ENCODE assay signal across 10 mouse cellular contexts in the genomic region with DNA sequence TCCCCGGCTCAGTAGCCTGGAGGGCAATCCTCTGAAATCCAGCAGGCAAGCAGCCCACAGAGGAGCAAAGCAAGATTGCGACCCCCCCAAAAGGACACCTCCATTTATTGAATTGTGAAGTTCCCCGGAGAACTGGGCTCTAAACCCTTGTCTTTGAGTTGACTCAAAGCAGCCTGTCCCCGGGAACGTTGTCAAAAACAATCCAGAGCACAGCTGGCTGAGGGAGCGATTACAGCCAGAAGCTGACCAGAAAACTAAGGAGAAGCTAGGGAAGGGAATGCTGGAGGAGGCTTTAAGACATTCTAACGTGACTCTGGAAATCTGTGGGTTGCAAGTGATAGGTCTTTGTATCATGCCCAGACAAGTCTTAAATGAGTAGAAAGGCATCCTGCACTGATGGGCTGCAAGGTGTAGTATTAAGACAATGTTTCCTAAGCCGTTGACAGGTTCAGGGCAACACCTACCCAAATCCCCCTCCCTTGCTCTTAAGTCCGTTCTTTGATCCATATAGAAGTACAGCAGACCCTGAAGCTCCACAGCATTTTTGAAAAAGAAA. TPM values are rescaled to one million over a fixed set of nuclear protein-coding genes. Genes with fewer than 3 reads are reported as not detected.
DNase-seq lines count a peak whose midpoint lies in the region; ATAC-seq and TF ChIP-seq lines count a peak whose summit lies in the region.
"Had no signal": no experiment of that assay in that cellular context is flagged by ENCODE, and none has a peak within 500 bp of the region (broad histone marks: within the 10 kb centered on the region; RNA-seq: fewer than 3 reads in every experiment).

No protein-coding gene starts in this region.

- no peaks in the 10 kb centered on the region for H3K27me3 ChIP-seq in liver, adult 2 months (ENCODE audit: control insufficient read depth, insufficient read depth, low read length)
- H3K27me3 ChIP-seq in liver, embryonic 11.5 days (replicated peaks; ENCODE audit: control insufficient read depth, insufficient read depth, low read length), result no peaks in the 10 kb centered on the region
- no peaks in the 10 kb centered on the region for H3K27me3 ChIP-seq in embryonic facial prominence, embryonic 14.5 days (replicated peaks; ENCODE audit: control insufficient read depth, insufficient read depth, low read length)

- H3K9me3 ChIP-seq in liver, embryonic 11.5 days (ENCODE audit: control insufficient read depth, low read length), result no peaks in the 10 kb centered on the region
- no peaks in the 10 kb centered on the region for H3K9me3 ChIP-seq in embryonic facial prominence, embryonic 14.5 days (ENCODE audit: control insufficient read depth, low read length)

- peak; percentile 59 for DNase-seq in liver, adult 2 months (ENCODE audit: extremely low read depth, low read depth, low spot score)
- no peak for DNase-seq in liver, embryonic 11.5 days (ENCODE audit: low spot score)
- DNase-seq in embryonic facial prominence, embryonic 14.5 days (ENCODE audit: low spot score), result no peak
- peak; percentile 47 to 69 for DNase-seq in heart, postnatal 14 days
- peak; percentile 34 for DNase-seq in lung, postnatal 36 days
- DNase-seq in layer of hippocampus, adult 11-12 months (ENCODE audit: low spot score), result no peak
- no peak for DNase-seq in adrenal gland, postnatal 14 days
- no peak for DNase-seq in cerebellum, postnatal 36 days
- DNase-seq: thymus, adult 2 months had no signal

- H3K4me3 ChIP-seq in liver, adult 2 months (ENCODE audit: insufficient read depth, low read depth, low read length), result no peak overlapping the region
- H3K4me3 ChIP-seq in liver, embryonic 11.5 days (ENCODE audit: low read depth, low read length), result no peak overlapping the region
- no peak overlapping the region for H3K4me3 ChIP-seq in embryonic facial prominence, embryonic 14.5 days (ENCODE audit: low read depth, low read length)

- intact Hi-C loops in heart, postnatal 14 days (cut with DNase I), result no loop called here

- peak overlapping the region; percentile 78 for H3K27ac ChIP-seq in liver, adult 2 months (replicated peaks; ENCODE audit: insufficient read depth, low read depth, low read length)
- no peak overlapping the region for H3K27ac ChIP-seq in liver, embryonic 11.5 days (ENCODE audit: low read depth, low read length)
- 0 out of 2 replicates have a peak overlapping the region, but pooled peaks have one; percentile 13 for H3K27ac ChIP-seq in embryonic facial prominence, embryonic 14.5 days (replicated peaks; ENCODE audit: low read depth, low read length)

- H3K9ac ChIP-seq in liver, adult 2 months (ENCODE audit: low read depth, low read length), result no peak overlapping the region; the same call in 1 of the 2 replicates
- H3K9ac ChIP-seq in liver, embryonic 11.5 days (ENCODE audit: low read depth, low read length), result no peak overlapping the region
- 0 out of 2 replicates have a peak overlapping the region, but pooled peaks have one; percentile 15 for H3K9ac ChIP-seq in embryonic facial prominence, embryonic 14.5 days (ENCODE audit: low read depth, low read length)

- 33% methylated on average over 9 of the region's 9 CpGs for WGBS in liver, adult 2 months
- 63% methylated on average over 9 of the region's 9 CpGs for WGBS in liver, embryonic 11.5 days
- 21% methylated on average over 9 of the region's 9 CpGs for WGBS in embryonic facial prominence, embryonic 14.5 days

- ATAC-seq in liver, embryonic 11.5 days (replicated peaks; ENCODE audit: low FRiP score), result no peak
- no peak for ATAC-seq in embryonic facial prominence, embryonic 14.5 days (ENCODE audit: low read depth)

- H3K36me3 ChIP-seq in liver, adult 2 months (ENCODE audit: control insufficient read depth, insufficient read depth, low read length), result no peaks in the 10 kb centered on the region
- no peaks in the 10 kb centered on the region for H3K36me3 ChIP-seq in liver, embryonic 11.5 days (ENCODE audit: control insufficient read depth, insufficient read depth, low read length)
- H3K36me3 ChIP-seq in embryonic facial prominence, embryonic 14.5 days (ENCODE audit: control insufficient read depth, insufficient read depth, low read length), result no peaks in the 10 kb centered on the region

- H3K79me2 ChIP-seq in liver, adult 2 months (ENCODE audit: control insufficient read depth, insufficient read depth, low read length), result no peaks in the 10 kb centered on the region

- H3K4me1 ChIP-seq in liver, adult 2 months (ENCODE audit: control insufficient read depth, insufficient read depth, low read length), result peaks cover 46% of the 10 kb centered on the region
- no peaks in the 10 kb centered on the region; the same call in 1 of the 2 replicates for H3K4me1 ChIP-seq in liver, embryonic 11.5 days (replicated peaks; ENCODE audit: control insufficient read depth, insufficient read depth, low read length)
- H3K4me1 ChIP-seq in embryonic facial prominence, embryonic 14.5 days (ENCODE audit: control insufficient read depth, insufficient read depth, low read length), result peaks cover 23% of the 10 kb centered on the region; the same call in 1 of the 2 replicates

- TF ChIP-seq CTCF in liver, adult 2 months (IDR thresholded peaks at IDR 0.05; ENCODE audit: low read depth, low read length), result no peak

- TF ChIP-seq POLR2A in liver, adult 2 months (IDR thresholded peaks at IDR 0.05; ENCODE audit: extremely low read depth, insufficient read depth, low read length), result no peak

- no peak overlapping the region for H3K4me2 ChIP-seq in liver, embryonic 11.5 days
- H3K4me2 ChIP-seq in embryonic facial prominence, embryonic 14.5 days (ENCODE audit: low read depth, low read length), result 0 out of 2 replicates have a peak overlapping the region, but pooled peaks have one; percentile 5
- H3K4me2 ChIP-seq: midbrain, embryonic 11.5 days had no signal

RNA-seq across cellular contexts. Expression of a gene that starts 17.6 kb away (rescaled TPM):
- total RNA-seq in liver, adult 2 months (2014; rRNA removed), result 1.2 and 1.6 TPM in 2 replicates
- 3.4 and 3.9 TPM in 2 replicates for polyA plus RNA-seq in liver, adult 2 months (2012; rRNA removed)
- polyA plus RNA-seq in liver, embryonic 11.5 days (2014; fragmentation: Nextera tagmentation; extraction: Ambion mirVana), result 0.44 and 0.51 TPM in 2 replicates
- 0.50 and 0.76 TPM in 2 replicates for polyA plus RNA-seq in embryonic facial prominence, embryonic 14.5 days (2014; fragmentation: Nextera tagmentation; extraction: Ambion mirVana)
- not detected for total RNA-seq in heart, postnatal 14 days (2021)
- 0.78 TPM in 1 of 2 replicates, not detected in the other for total RNA-seq in adrenal gland, postnatal 14 days (2021)

Comparison
In these comparisons a context has a peak if more than half of its experiments do, and no peak if none do; other contexts are left out.
1. DNase-seq: peak in liver, adult 2 months (single experiment), heart, postnatal 14 days (2 of 2) and lung, postnatal 36 days (single experiment); none in liver, embryonic 11.5 days (single experiment), embryonic facial prominence, embryonic 14.5 days (single experiment), layer of hippocampus, adult 11-12 months (single experiment), adrenal gland, postnatal 14 days (single experiment) and cerebellum, postnatal 36 days (0 of 2).